Mouse (Mus musculus): Measurements from ENCODE around the gene Trim65.

- peak; percentile 13; the same call in 1 of the 2 replicates for TF ChIP-seq CTCF (IDR thresholded peaks at IDR 0.05; ENCODE audit: low read depth)
- TF ChIP-seq EP300 (IDR thresholded peaks at IDR 0.05; ENCODE audit: low read depth), result 0 out of 2 replicates have a peak, but pooled peaks have one; percentile 20
These were observed 42.1 kb downstream of the Trim65 start for GRCm38 (mm10) chr11:116088741-116089394.

All from heart, postnatal 0 days (tissue).